Mouse (Mus musculus) bone marrow, adult 2 months (tissue): ENCODE measurements around the gene Sstr3. TPM values are rescaled to one million over a fixed set of nuclear protein-coding genes. Genes with fewer than 3 reads are reported as not detected.

ENCODE experiments used
- H3K27ac ChIP-seq: fragments of 200-500 bp; 2 replicates; pipeline ENCODE4 v1.5.1; 2012; ENCODE audit warnings: low read depth, mild to moderate bottlenecking, control low read depth, inconsistent platforms, low read length; ENCODE audit not compliant: control insufficient read depth, poor library complexity, insufficient read depth
- H3K4me1 ChIP-seq: fragments of 200-500 bp; 2 replicates; pipeline ENCODE4 v1.6.1; 2011; ENCODE audit warnings: low read length; ENCODE audit not compliant: control insufficient read depth, insufficient read depth
- H3K4me3 ChIP-seq: fragments of 200-500 bp; replicated peaks from 2 replicates; pipeline ENCODE3; 2011; ENCODE audit warnings: mild to moderate bottlenecking, low read depth, low read length, control low read depth; ENCODE audit not compliant: control insufficient read depth
- CTCF ChIP-seq: fragments of 200-500 bp; IDR thresholded peaks from 2 replicates; pipeline ENCODE4 v1.5.1; 2011; ENCODE audit warnings: low read length, control low read depth; ENCODE audit not compliant: control insufficient read depth, insufficient read depth
- POLR2A ChIP-seq: fragments of 200-500 bp; IDR thresholded peaks from 2 replicates; pipeline ENCODE4 v1.6.1; 2011; ENCODE audit warnings: low read depth, mild to moderate bottlenecking, control low read depth, low read length, borderline replicate concordance; ENCODE audit not compliant: control insufficient read depth
- WGBS: fragments of 180-500 bp; shearing (Covaris S2); methylation state at CpG from one replicate; pipeline ENCODE4 v1.1.7; 2018; 5-methylcytosine and 5-hydroxymethylcytosine counted together
- polyA plus RNA-seq: library from polyadenylated mRNA; stranded (reverse); fragments of >200 nt; gene quantifications from 2 replicates; pipeline ENCODE4 v1.2.4, GENCODE M21; 2011; ENCODE audit warnings: low replicate concordance; ENCODE audit not compliant: missing spikeins, insufficient read depth, insufficient read length

Sstr3 gene
- polyA plus RNA-seq, 1 experiment = not detected

- Histone ChIP-seq H3K27ac (no peak overlapping the region), H3K4me3 (no peak overlapping the region), H3K4me1 (no peaks in the 10 kb centered on the region; the same call in 1 of the 2 replicates)
- 77% methylated on average over 12 of the region's 12 CpGs for WGBS
- TF ChIP-seq POLR2A = no peak
- TF ChIP-seq CTCF = no peak
Observed at GRCm38 (mm10) chr15:78509297-78509899, 35.1 kb downstream of the Sstr3 start.

GRCm38 (mm10) chr15:78508443-78508842 is 36.0 kb downstream of the Sstr3 start:
- Histone ChIP-seq H3K4me3 (no peak overlapping the region), H3K4me1 (no peaks in the 10 kb centered on the region; the same call in 1 of the 2 replicates), H3K27ac (no peak overlapping the region)
- WGBS = 82% methylated on average over 7 of the region's 7 CpGs
- no peak for TF ChIP-seq POLR2A
- TF ChIP-seq CTCF = no peak

GRCm38 (mm10) chr15:78505541-78505940 is 38.9 kb downstream of the Sstr3 start:
- no peaks in the 10 kb centered on the region; the same call in 1 of the 2 replicates for H3K4me1 ChIP-seq
- TF ChIP-seq CTCF (no peak), POLR2A (no peak)
- no peak overlapping the region for H3K4me3 ChIP-seq
- WGBS = 75% methylated on average over 3 of the region's 3 CpGs
- no peak overlapping the region for H3K27ac ChIP-seq

- H3K4me3 ChIP-seq = no peak overlapping the region
- no peak overlapping the region for H3K27ac ChIP-seq
- no peaks in the 10 kb centered on the region; the same call in 1 of the 2 replicates for H3K4me1 ChIP-seq
- TF ChIP-seq CTCF = no peak
- TF ChIP-seq POLR2A = no peak
- WGBS = 79% methylated on average over 5 of the region's 5 CpGs
Observed at GRCm38 (mm10) chr15:78504816-78505215, 39.7 kb downstream of the Sstr3 start.

DNA sequence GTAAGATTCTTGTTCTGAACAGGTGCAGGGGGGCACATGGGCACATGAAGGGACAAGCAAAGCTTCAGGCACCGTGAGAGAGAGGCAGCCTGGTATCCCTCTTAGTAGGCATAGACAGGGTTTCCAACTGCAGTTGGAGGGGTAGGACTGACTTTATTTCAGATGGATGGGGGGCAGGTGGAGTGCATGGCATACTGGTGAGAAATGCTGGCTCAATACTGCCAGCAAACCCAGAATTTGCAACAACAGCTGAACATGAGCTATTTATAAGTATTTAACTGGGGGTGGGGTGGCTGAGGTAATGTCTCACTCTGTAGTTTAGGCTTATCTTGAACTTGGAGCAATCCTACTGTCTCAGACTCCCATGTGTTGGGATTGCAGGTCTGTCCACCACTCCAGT is 40.5 kb downstream of the Sstr3 start:
- TF ChIP-seq POLR2A (no peak), CTCF (no peak)
- H3K4me1 ChIP-seq = no peaks in the 10 kb centered on the region; the same call in 1 of the 2 replicates
- 66% methylated on average over 1 of the region's 1 CpGs for WGBS
- no peak overlapping the region for H3K27ac ChIP-seq
- H3K4me3 ChIP-seq = no peak overlapping the region

- no peak for TF ChIP-seq CTCF
- TF ChIP-seq POLR2A = no peak
- H3K27ac ChIP-seq = peak overlapping the region; percentile 15; the same call in 1 of the 2 replicates
- no peaks in the 10 kb centered on the region; the same call in 1 of the 2 replicates for H3K4me1 ChIP-seq
- 82% methylated on average over 18 of the region's 18 CpGs for WGBS
- no peak overlapping the region for H3K4me3 ChIP-seq
Observed at GRCm38 (mm10) chr15:78502437-78503132, 41.9 kb downstream of the Sstr3 start.

DNA sequence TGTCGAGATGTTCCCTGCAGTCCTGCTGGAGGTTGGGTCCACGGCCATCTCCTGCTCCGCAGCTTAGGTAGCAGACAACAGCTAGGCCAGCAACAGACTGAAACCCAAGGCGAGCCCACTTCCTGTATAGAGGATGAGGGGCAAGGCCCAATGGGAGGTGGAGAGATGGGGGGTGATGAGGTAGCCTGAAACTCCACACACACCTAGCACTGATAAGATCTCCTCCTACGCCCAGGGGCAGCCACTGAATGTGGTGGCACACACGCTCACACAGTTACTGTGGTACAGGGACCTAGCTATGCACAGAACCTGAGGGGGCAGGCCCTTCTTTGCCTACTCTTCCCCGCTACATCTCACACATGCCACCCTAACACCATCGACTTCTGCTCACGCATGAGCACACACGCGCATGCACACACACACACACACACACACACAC is 49.5 kb downstream of the Sstr3 start, which contains the start of gene Il2rb:
Gene Il2rb, minus strand, starts transcription at position 304 of the 439 bp plus-strand sequence.
- Histone ChIP-seq H3K4me1 (no peaks in the 10 kb centered on the region), H3K4me3 (peak within 1 kb of the TSS; percentile 21), H3K27ac (peak within 1 kb of the TSS; percentile 25; the same call in 1 of the 2 replicates)
- 74% methylated on average over 11 of the region's 11 CpGs for WGBS
- no peak for TF ChIP-seq POLR2A
- TF ChIP-seq CTCF = no peak

GRCm38 (mm10) chr15:78493401-78494010 is 51.0 kb downstream of the Sstr3 start:
- WGBS = 61% methylated on average over 10 of the region's 10 CpGs
- Histone ChIP-seq H3K27ac (peak overlapping the region; percentile 9; the same call in 1 of the 2 replicates), H3K4me3 (peak overlapping the region; percentile 24)

More at GRCm38 (mm10) chr15:78493401-78494010, 51.0 kb downstream of the Sstr3 start:
- no peaks in the 10 kb centered on the region for H3K4me1 ChIP-seq
- TF ChIP-seq POLR2A = no peak
- TF ChIP-seq CTCF = no peak
